Mouse (Mus musculus) bone marrow, adult 2 months (tissue): ENCODE data around the gene Grrp1.

ENCODE experiments used
- CTCF ChIP-seq: fragments of 200-500 bp; IDR thresholded peaks from 2 replicates; pipeline ENCODE4 v1.5.1; 2011; ENCODE audit warnings: low read length, control low read depth; ENCODE audit not compliant: control insufficient read depth, insufficient read depth
- POLR2A ChIP-seq: fragments of 200-500 bp; IDR thresholded peaks from 2 replicates; pipeline ENCODE4 v1.6.1; 2011; ENCODE audit warnings: low read depth, mild to moderate bottlenecking, control low read depth, low read length, borderline replicate concordance; ENCODE audit not compliant: control insufficient read depth

- TF ChIP-seq POLR2A = no peak
- TF ChIP-seq CTCF = no peak
These were observed 12.1 kb upstream of the Grrp1 start for GRCm38 (mm10) chr4:134265860-134266585.
